Mouse (Mus musculus) B cell, adult 67 days (primary cell): ENCODE data around the gene Gnat3. TPM values are rescaled to one million over a fixed set of nuclear protein-coding genes. Genes with fewer than 3 reads are reported as not detected.

Source experiments
- total RNA-seq, 2 experiments: library from RNA; stranded (reverse); gene quantifications; 4 replicates each; pipeline ENCODE4 v1.2.4; 2023

Gene Gnat3
- not detected for total RNA-seq

DNA sequence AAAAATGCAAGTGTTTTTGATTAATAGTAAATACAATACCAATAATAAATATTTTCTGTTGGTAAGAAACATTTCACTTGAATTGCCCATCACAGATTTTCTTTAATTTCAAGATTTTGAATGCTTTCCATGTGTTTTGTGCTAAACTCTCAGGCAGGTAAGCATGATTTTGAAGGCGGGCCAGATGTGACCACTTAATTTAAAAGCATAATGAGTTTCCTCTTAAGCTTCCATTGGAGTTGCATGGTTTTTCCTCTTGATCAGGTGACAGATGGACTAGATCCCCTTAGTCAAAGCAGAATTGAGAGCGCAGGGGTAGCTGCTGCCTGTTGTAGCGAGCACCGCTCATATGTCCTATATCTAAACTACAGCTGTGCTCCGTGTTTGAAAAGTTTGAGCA is at the start of gene Gnat3:
Gnat3 (plus strand) TSS at position 301 of the 400 bp plus-strand sequence.

Other genes with a start within 250 kb of the Gnat3 start
- gene Cd36, start 73.7 kb upstream of the Gnat3 start, total RNA-seq, result 10 to 100 TPM; 43.6 to 54.9 TPM